Mouse (Mus musculus) neural tube, embryonic 15.5 days (tissue): ENCODE data around the gene Psmg1. TPM values are rescaled to one million over a fixed set of nuclear protein-coding genes. Genes with fewer than 3 reads are reported as not detected.

Experiments
- microRNA-seq: library from miRNA; unstranded; fragments of <30 nt; microRNA quantifications from one replicate; pipeline ENCODE4, GENCODE M21; 2017
- polyA plus RNA-seq: library from polyadenylated mRNA; unstranded; fragments of >200 nt; fragmentation: Nextera tagmentation; extraction: Ambion mirVana; gene quantifications from 2 replicates; pipeline ENCODE4 v1.2.1, GENCODE M21; 2015

Gene Psmg1
- polyA plus RNA-seq, 1 experiment from 2014 or later = 72.0 TPM

Small RNA genes within 50 kb of the gene (microRNA-seq; reads per million reads assigned to microRNA genes)
- gene Gm27833 = not detected

Other genes with a start within 250 kb of the Psmg1 start
- gene Brwd1, start 91.6 kb upstream of the Psmg1 start, polyA plus RNA-seq = 199 and 230 TPM in 2 replicates
- 273 and 319 TPM in 2 replicates for gene Hmgn1, start 136.8 kb upstream of the Psmg1 start, polyA plus RNA-seq
- gene Wrb, start 154.4 kb upstream of the Psmg1 start, polyA plus RNA-seq = 169 and 199 TPM in 2 replicates
- 1.7 and 1.9 TPM in 2 replicates for gene Lca5l, start 201.3 kb upstream of the Psmg1 start, polyA plus RNA-seq
- gene Sh3bgr, start 209.5 kb upstream of the Psmg1 start, polyA plus RNA-seq = 6.1 and 6.7 TPM in 2 replicates
- gene B3galt5, start 244.8 kb upstream of the Psmg1 start, polyA plus RNA-seq = 6.2 and 6.6 TPM in 2 replicates